Mouse (Mus musculus): ENCODE results near the gene Slc25a28.
A peak's percentile ranks its signal among the peaks of the same experiment; 100 is the strongest.

GRCm38 (mm10) chr19:43655735-43656492 is 18.8 kb downstream of the Slc25a28 start:
- no peak for TF ChIP-seq POLR2A (IDR thresholded peaks at IDR 0.05; ENCODE audit: control insufficient read depth, extremely low read depth, insufficient read depth, low read length, poor library complexity)
- 0 out of 2 replicates have a peak, but pooled peaks have one; percentile 15 for TF ChIP-seq CTCF (IDR thresholded peaks at IDR 0.05; ENCODE audit: borderline replicate concordance, control insufficient read depth, extremely low read depth, insufficient read depth, low read length, poor library complexity)

All from thymus, adult 2 months (tissue).